Mouse (Mus musculus): ENCODE data around the gene Gm20388. TPM values are rescaled to one million over a fixed set of nuclear protein-coding genes. Genes with fewer than 3 reads are reported as not detected.

The Gm20388 gene
- polyA plus RNA-seq, 1 experiment from 2014 or later, result 5.5 TPM

DNA sequence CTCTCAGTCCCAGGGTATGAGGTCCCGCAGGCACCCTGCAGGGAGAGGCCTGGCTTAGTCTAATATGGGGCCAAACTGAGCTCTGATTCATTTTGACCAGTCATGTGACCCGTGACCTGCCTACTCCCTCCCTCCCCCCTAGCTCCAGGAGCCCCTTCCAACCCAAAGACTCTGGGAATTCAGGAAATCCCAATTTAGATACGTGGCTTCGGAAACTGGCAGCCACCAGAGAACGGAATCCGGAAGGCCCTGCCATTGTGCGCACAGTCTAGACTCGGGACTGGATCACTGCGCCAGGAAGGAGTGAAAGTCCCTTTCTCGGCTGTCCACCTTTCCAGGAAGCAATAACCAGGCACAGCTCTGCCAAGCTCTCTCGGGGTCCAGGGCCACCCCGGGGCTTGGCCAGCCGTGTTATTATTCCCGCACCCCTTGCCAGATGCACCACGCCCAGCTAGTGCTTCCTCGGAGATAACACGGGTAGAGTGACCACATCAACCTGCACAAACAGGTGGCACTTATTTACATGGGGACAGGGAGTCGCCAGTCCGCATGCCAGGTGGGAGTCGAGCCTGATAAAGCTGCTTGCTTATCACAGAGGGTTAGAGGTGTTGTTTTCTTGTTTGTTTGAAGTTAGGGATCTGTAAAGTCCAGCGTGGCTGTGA lies 1352.2 kb downstream of the Gm20388 start:
- Histone ChIP-seq H3K4me1 (peaks cover 46% of the 10 kb centered on the region), H3K9me3 (no peaks in the 10 kb centered on the region), H3K4me3 (no peak overlapping the region), H3K27ac (peak overlapping the region; percentile 51), H3K27me3 (ENCODE audit: poor library complexity, severe bottlenecking) (peaks cover 11% of the 10 kb centered on the region; the same call in 1 of the 2 replicates), H3K36me3 (replicated peaks) (no peaks in the 10 kb centered on the region)
- WGBS, result 84% methylated on average over 21 of the region's 21 CpGs
- no peak for DNase-seq (ENCODE audit: extremely low spot score, low spot score)

DNA sequence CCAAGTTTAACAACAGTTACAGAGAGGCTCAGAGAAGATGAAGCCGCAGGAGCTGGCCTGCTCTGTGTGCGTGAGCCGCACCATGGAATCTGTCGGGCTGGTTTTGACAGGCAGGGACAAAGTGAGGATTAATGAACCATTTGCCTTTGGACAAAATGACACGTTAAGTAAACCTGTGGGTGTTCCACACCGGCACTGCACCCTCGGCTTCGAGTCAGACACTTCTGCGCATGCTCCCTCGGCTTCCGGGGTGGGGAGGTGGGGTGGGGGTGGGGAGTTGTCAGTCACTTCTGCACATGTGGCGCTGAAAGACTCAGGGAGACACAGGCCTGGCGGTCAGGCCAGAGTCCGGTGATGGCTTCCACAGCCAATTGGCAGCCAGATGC lies 1352.7 kb downstream of the Gm20388 start:
- no peaks in the 10 kb centered on the region for H3K9me3 ChIP-seq
- H3K4me1 ChIP-seq, result peaks cover 41% of the 10 kb centered on the region
- 77% methylated on average over 14 of the region's 14 CpGs for WGBS
- H3K27ac ChIP-seq, result peak overlapping the region; percentile 51
- 0 out of 2 replicates have a peak, but pooled peaks cover 6% of the 10 kb centered on the region for H3K27me3 ChIP-seq (ENCODE audit: poor library complexity, severe bottlenecking)
- no peak overlapping the region for H3K4me3 ChIP-seq
- no peak for DNase-seq (ENCODE audit: extremely low spot score, low spot score)
- no peaks in the 10 kb centered on the region for H3K36me3 ChIP-seq (replicated peaks)

DNA sequence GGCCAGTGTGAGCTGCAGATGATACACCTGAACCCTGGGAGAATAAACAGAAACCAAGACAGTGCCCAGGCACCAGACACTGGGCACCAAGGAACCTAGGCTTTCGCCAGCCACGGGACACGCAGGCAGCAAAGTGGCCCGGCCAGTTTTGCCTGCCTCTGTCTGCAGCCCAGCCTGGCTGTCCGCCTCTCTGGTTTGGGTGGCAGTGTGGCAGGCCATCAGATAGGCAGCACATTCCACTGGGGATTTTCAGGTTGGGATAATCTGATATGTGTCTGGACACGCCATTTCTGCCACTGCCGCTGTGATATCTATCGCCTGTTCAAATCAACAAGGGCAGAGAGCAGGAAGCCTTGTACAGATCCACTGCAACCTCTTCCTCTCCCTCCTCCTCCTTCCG lies 1353.6 kb downstream of the Gm20388 start:
- Histone ChIP-seq H3K9me3 (no peaks in the 10 kb centered on the region), H3K27ac (0 out of 2 replicates have a peak overlapping the region, but pooled peaks have one; percentile 48), H3K36me3 (replicated peaks) (no peaks in the 10 kb centered on the region), H3K27me3 (ENCODE audit: poor library complexity, severe bottlenecking) (no peaks in the 10 kb centered on the region), H3K4me3 (no peak overlapping the region), H3K4me1 (peaks cover 33% of the 10 kb centered on the region)
- no peak for DNase-seq (ENCODE audit: extremely low spot score, low spot score)
- WGBS, result 76% methylated on average over 9 of the region's 9 CpGs

DNA sequence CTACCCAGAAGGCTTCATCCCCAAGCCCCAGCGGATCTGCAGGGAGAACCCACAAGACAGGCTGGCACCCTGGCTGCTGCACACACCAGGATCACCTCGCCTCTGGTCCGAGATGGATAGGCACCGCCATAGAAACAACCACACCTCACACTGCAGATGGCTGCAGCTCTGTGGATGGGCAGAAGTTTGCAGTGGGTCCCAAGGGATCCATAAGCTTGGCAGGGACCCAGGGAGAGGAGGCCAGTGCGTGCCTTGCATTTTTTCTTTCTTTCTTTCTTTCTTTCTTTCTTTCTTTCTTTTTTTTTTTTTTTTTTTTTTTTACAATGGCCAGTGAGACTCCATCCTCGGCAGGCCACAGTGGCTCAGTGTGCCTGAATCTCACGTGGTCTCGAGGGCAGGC lies 1360.9 kb downstream of the Gm20388 start:
- Histone ChIP-seq H3K36me3 (replicated peaks) (no peaks in the 10 kb centered on the region), H3K9me3 (no peaks in the 10 kb centered on the region)
- WGBS, result 78% methylated on average over 8 of the region's 8 CpGs

DNA sequence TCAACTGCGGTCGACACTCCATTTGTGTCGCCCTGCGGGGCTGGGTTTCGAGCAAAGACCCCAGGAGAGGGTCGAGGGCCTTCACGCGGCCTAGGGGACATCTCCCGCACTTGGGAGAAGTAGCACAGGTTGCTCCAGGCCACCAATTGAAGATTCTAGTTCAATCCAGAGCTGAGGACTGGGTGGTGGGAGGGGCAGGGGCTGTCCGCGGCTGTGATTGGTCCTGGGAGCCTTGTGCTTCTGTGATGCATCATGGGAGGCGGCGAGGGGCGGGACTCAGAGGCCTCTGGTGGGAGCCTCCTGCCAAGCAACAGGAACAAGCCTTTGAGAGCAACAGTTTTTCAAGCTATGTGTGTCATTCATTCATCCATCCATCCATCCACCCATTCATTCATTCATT lies 1362.6 kb downstream of the Gm20388 start:
- Histone ChIP-seq H3K9me3 (no peaks in the 10 kb centered on the region), H3K36me3 (replicated peaks) (no peaks in the 10 kb centered on the region), H3K27me3 (ENCODE audit: poor library complexity, severe bottlenecking) (0 out of 2 replicates have a peak, but pooled peaks cover 7% of the 10 kb centered on the region), H3K4me1 (peaks cover 24% of the 10 kb centered on the region), H3K4me3 (peak overlapping the region; percentile 26; the same call in 1 of the 2 replicates), H3K27ac (peak overlapping the region; percentile 77)
- 57% methylated on average over 14 of the region's 14 CpGs for WGBS
- peak; percentile 51 for DNase-seq (ENCODE audit: extremely low spot score, low spot score)

More for the DNA sequence above, 1360.9 kb downstream of the Gm20388 start:
- DNase-seq (ENCODE audit: extremely low spot score, low spot score), result no peak
- H3K27me3 ChIP-seq (ENCODE audit: poor library complexity, severe bottlenecking), result no peaks in the 10 kb centered on the region
- 0 out of 2 replicates have a peak overlapping the region, but pooled peaks have one; percentile 48 for H3K27ac ChIP-seq
- H3K4me1 ChIP-seq, result peaks cover 24% of the 10 kb centered on the region
- no peak overlapping the region for H3K4me3 ChIP-seq

DNA sequence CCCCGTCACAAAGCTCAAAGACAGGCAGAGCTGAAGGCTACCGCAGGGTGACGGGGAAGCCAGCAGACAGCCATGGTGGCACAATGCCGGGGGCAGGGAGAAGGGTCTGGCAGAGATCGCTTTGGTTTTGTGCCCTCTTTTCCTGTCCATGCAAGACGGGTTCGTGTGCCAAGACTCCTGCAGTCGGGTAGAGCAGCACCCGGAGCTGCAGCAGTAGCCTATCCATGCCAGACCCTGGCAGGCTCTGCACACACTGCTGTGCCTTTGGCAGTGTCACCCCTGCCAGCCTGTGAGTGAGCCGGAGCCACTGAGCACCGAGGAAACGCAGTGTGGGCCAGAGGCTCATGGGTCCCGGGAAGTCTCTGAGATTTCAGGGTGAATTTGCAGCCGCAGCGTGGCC lies 1363.0 kb downstream of the Gm20388 start:
- Histone ChIP-seq H3K4me3 (no peak overlapping the region), H3K9me3 (no peaks in the 10 kb centered on the region), H3K27me3 (ENCODE audit: poor library complexity, severe bottlenecking) (0 out of 2 replicates have a peak, but pooled peaks cover 7% of the 10 kb centered on the region), H3K36me3 (replicated peaks) (no peaks in the 10 kb centered on the region), H3K4me1 (peaks cover 24% of the 10 kb centered on the region), H3K27ac (no peak overlapping the region; the same call in none of the 2 replicates)
- DNase-seq (ENCODE audit: extremely low spot score, low spot score), result no peak
- 87% methylated on average over 15 of the region's 15 CpGs for WGBS

DNA sequence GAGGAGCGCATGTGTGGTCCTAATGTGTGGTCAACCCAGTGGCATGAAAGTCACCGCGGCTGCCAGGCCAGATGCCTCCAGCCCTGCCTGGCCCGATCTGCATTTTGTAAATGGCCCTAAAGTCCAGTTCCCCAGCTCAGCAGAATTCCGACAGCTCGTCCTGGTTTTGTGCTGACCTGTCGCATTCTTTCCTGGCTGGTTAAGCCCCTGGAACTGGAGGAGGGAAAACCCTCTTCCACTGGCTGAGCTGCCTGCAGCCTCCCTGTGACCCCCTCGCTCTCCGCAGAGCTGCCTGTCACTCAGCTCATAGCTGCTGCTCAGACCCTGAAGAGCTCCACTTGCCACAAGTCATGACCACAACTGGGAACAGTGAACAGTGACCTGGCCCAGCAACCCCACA lies 1369.8 kb downstream of the Gm20388 start:
- H3K4me1 ChIP-seq, result peaks cover 43% of the 10 kb centered on the region
- DNase-seq (ENCODE audit: extremely low spot score, low spot score), result no peak
- H3K9me3 ChIP-seq, result no peaks in the 10 kb centered on the region
- H3K4me3 ChIP-seq, result no peak overlapping the region
- H3K36me3 ChIP-seq (replicated peaks), result no peaks in the 10 kb centered on the region
- WGBS, result 49% methylated on average over 9 of the region's 9 CpGs
- H3K27me3 ChIP-seq (ENCODE audit: poor library complexity, severe bottlenecking), result 0 out of 2 replicates have a peak, but pooled peaks cover 10% of the 10 kb centered on the region
- peak overlapping the region; percentile 67 for H3K27ac ChIP-seq

DNA sequence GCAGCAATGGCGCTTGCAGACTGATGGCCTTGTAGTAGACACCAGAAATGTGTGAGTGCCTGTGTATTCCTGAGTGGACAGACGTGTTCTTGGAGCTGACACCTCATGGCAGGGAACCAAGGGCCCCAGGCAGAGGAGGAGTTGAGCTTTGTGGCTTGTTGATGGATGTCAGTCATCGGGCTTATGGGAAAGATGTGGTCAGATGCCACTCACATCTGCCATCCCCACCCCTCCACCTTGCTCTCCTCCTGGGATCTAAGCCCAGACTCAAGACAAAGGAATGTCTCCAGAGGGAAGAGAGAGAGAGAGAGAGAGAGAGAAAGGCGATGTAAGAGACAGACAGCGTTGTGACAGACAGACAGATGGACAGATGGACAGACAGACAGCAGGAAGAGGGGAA lies 1378.7 kb downstream of the Gm20388 start:
- peaks cover 37% of the 10 kb centered on the region for H3K27me3 ChIP-seq (ENCODE audit: poor library complexity, severe bottlenecking)
- H3K4me3 ChIP-seq, result no peak overlapping the region
- no peak overlapping the region for H3K27ac ChIP-seq
- H3K9me3 ChIP-seq, result no peaks in the 10 kb centered on the region
- DNase-seq (ENCODE audit: extremely low spot score, low spot score), result no peak
- peaks cover 70% of the 10 kb centered on the region for H3K4me1 ChIP-seq
- 85% methylated on average over 5 of the region's 5 CpGs for WGBS
- H3K36me3 ChIP-seq (replicated peaks), result no peaks in the 10 kb centered on the region

DNA sequence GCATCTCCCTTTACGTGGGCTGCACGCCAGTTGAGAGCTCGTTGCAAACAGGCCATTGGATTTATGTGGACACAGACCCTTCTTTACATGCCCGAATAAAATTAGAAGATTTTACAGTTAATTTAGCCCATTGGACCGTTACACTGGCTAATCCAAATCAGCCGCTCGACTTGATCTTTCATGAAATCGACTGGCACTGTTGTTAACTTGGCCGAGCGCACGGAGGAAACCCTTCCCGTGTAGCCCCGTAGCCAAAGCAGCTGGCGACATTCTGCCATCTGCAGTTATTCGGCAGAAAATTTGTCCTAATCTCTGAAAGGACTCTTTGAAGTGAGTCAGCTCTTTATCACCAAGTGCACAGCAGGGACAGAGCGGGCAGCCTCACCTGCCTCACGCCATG lies 1379.9 kb downstream of the Gm20388 start:
- WGBS, result 81% methylated on average over 17 of the region's 17 CpGs
- Histone ChIP-seq H3K36me3 (replicated peaks) (no peaks in the 10 kb centered on the region), H3K4me3 (no peak overlapping the region), H3K27ac (peak overlapping the region; percentile 48; the same call in 1 of the 2 replicates), H3K4me1 (peaks cover 80% of the 10 kb centered on the region), H3K9me3 (no peaks in the 10 kb centered on the region), H3K27me3 (ENCODE audit: poor library complexity, severe bottlenecking) (peaks cover 46% of the 10 kb centered on the region)
- no peak for DNase-seq (ENCODE audit: extremely low spot score, low spot score)

DNA sequence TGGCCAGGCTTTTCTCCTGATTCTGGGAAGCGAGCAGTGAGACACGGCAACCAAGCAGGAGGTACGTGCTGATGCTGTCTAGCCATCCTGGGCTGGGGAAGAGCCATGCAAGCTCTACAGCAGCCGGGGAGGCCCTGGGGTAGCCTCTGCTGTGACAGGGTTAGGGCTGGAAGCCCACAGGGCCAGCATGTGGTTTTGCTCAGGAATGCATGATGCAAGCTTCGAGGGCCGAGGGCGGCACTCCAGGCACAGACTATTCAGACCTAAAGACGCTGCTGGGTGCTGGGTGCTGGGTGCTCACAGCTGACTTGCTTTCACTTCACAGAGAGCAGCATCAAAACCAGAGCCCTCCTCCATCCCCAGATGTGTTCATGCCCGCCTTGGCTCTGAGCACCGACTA lies 1382.8 kb downstream of the Gm20388 start:
- Histone ChIP-seq H3K4me1 (peaks cover 80% of the 10 kb centered on the region), H3K9me3 (no peaks in the 10 kb centered on the region), H3K27me3 (ENCODE audit: poor library complexity, severe bottlenecking) (peaks cover 51% of the 10 kb centered on the region), H3K4me3 (no peak overlapping the region), H3K27ac (peak overlapping the region; percentile 51), H3K36me3 (replicated peaks) (no peaks in the 10 kb centered on the region)
- 87% methylated on average over 10 of the region's 10 CpGs for WGBS
- DNase-seq (ENCODE audit: extremely low spot score, low spot score), result no peak

DNA sequence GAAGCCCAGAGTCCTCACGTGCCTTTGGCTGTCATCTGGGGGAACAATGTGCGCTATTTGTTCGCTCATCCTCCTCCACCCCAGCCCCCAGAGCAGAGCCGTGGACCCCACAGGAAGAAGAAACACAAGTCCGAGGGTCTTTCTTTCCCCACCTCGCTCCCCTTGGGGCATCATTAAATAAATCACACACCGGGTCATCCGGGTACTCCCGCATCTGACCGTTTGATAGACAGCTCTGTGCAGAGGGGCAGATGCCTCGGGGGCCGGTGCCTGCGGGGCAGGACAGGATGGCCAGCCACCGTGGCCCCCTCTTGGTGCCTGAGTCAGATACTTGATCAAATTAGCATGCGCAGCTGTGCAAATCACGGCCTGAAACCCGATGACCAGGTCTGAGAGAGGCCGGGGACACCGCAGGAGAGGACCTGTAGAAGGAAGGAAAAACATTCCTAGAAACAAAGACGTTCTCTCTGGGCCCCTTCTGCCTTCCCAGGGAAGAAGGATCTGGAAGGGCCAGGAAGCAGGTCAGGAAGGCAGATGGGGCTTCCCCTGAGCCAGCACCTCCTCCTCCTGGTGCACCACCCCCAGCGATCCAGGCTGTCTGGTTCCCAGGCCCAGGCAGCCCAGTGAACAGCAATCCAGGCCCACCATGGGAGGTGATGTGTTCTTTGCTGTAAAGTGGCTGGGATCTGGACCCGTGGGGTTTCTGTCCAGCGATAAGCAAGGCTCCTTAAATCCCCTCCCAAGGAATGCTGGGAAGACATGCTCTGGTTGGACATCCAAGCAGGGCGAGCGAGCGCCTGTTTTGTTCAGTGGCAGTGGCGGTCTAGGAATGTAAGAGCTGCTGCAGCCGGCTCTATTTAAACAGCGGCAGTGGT lies 1383.8 kb downstream of the Gm20388 start:
- H3K4me3 ChIP-seq, result no peak overlapping the region
- WGBS, result 40% methylated on average over 29 of the region's 29 CpGs
- peak; percentile 66 for DNase-seq (ENCODE audit: extremely low spot score, low spot score)
- no peaks in the 10 kb centered on the region for H3K36me3 ChIP-seq (replicated peaks)
- no peaks in the 10 kb centered on the region for H3K9me3 ChIP-seq
- H3K27ac ChIP-seq, result peak overlapping the region; percentile 83
- H3K27me3 ChIP-seq (ENCODE audit: poor library complexity, severe bottlenecking), result peaks cover 61% of the 10 kb centered on the region
- H3K4me1 ChIP-seq, result peaks cover 71% of the 10 kb centered on the region

DNA sequence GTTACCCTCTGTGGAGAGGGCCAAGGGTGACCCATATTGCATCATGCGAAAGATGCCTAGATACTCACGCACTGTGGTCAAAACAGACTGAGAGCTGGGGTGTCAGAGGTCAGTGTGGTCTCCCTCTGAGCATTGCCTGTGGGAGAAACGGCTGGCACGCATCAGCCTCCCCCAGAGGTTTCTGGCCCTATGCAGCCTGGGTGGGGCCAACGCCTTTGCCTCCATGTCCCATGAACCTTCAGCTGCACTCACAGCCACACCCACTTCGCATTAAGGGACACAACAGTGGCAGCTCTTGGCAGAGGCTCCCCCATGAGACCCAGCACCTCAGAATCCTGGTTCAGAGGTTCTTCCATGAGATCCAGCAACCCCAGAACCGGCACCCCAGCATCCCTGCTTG lies 1385.4 kb downstream of the Gm20388 start:
- peaks cover 77% of the 10 kb centered on the region for H3K27me3 ChIP-seq (ENCODE audit: poor library complexity, severe bottlenecking)
- no peak for DNase-seq (ENCODE audit: extremely low spot score, low spot score)
- H3K9me3 ChIP-seq, result no peaks in the 10 kb centered on the region
- peaks cover 68% of the 10 kb centered on the region for H3K4me1 ChIP-seq
- H3K4me3 ChIP-seq, result no peak overlapping the region
- H3K27ac ChIP-seq, result peak overlapping the region; percentile 67
- no peaks in the 10 kb centered on the region for H3K36me3 ChIP-seq (replicated peaks)
- 85% methylated on average over 7 of the region's 7 CpGs for WGBS

DNA sequence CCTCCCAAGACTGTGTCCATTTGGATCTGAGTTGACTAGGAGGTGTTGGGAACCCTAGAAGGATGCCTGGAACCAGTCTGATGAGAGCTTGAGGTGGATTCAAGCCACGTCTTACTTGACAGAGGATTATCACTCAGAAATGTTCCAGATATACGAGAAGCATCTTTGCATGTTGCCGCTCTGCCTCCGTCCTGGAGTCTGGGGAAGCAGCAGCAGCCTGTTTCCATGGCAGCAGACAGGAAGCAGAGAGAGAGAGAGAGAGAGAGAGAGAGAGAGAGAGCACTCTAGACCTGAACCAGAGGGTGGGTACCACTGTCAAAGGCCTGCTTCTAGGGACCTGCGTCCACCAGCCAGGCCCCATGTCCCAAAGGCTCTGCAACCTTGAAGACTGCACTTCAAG lies 1386.0 kb downstream of the Gm20388 start:
- H3K4me3 ChIP-seq, result no peak overlapping the region
- no peaks in the 10 kb centered on the region for H3K36me3 ChIP-seq (replicated peaks)
- H3K4me1 ChIP-seq, result peaks cover 72% of the 10 kb centered on the region
- H3K9me3 ChIP-seq, result no peaks in the 10 kb centered on the region
- no peak for DNase-seq (ENCODE audit: extremely low spot score, low spot score)
- WGBS, result 69% methylated on average over 5 of the region's 5 CpGs
- H3K27me3 ChIP-seq (ENCODE audit: poor library complexity, severe bottlenecking), result peaks cover 79% of the 10 kb centered on the region
- peak overlapping the region; percentile 67 for H3K27ac ChIP-seq
